Mouse (Mus musculus) Muller cell, postnatal 12 days (primary cell): ENCODE measurements around the gene Cyp51.
"Not testable (repeated sequence)": the region's sequence is repeated elsewhere in the genome, so short reads cannot be mapped to it uniquely, and the experiment has no call there.

Experiments used
- DNase-seq: peaks from one replicate; pipeline ENCODE4 v3.0.0-alpha.2; 2015; ENCODE audit errors: inconsistent ontology term

Cyp51 gene

GRCm38 (mm10) chr5:4104341-4105040 lies at the start of gene Cyp51:
TSS of gene Cyp51 (minus strand) at chr5:4104746.
- peak; percentile 98 for DNase-seq

- DNase-seq: no peak
Measured at GRCm38 (mm10) chr5:4112570-4113098, 8.1 kb upstream of the Cyp51 start.

DNA sequence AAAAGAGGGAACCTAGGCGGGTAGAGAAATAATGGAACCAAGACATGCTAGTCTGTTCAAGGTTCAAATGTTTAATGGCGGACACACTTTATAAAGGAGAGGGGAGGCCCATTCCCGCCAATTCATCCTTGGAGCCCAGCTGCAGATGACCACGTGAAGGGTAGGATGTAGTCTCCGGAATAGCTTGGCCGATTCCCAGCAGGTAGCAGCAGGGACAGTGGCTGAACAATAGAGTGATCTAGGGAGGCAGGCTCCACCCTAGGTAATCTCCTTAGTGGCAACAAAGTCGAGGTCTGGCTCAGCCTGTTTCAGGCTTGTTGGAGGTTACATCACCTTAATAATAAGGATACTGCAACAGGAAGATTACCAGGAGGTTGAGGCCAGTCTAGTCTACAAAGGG lies 2.5 kb upstream of the Cyp51 start:
- DNase-seq: not testable (repeated sequence)

GRCm38 (mm10) chr5:4105651-4106186 lies 1.2 kb upstream of the Cyp51 start:
- no peak for DNase-seq

GRCm38 (mm10) chr5:4103626-4104340 lies 763 bp downstream of the Cyp51 start:
- peak; percentile 21 for DNase-seq

DNA sequence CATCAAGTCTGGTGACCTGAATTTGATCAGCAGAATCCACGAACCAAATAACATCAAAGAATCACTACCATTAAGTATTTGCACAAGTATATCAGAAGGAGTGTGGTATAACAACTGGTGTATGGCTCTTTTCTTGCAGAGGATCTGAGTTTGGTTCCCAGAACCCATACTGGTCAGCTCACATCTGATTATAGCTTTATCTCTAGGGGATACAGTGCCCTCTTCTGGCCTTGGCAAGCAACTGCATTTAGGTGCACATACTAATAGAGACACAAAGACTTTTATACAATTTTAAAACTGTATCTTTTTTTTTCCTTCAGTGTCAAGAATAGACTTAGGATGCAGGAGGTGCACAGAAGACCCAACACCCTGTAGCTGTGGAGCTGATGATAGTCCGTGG lies 2.8 kb downstream of the Cyp51 start:
- no peak for DNase-seq

DNA sequence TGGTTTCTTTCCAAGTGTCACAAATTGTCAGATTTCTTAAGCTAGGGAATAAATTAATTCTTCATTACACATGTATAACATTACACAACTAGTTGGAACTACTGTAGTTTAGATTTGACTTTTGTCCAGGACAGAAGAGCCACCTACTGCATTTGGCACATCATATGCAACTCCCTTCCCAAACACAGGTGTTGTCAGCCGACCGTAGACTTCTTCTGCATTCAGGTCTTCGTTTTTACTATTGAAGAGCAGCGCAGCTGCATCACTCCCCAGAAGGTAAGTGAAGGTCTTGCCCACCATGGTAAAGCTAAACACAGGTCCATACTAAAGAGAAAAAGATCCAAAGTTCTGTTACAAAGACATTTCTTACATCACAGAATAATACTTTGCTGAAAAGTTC lies 3.5 kb downstream of the Cyp51 start:
- DNase-seq: no peak

- no peak for DNase-seq
Measured at GRCm38 (mm10) chr5:4094471-4094870, 10.1 kb downstream of the Cyp51 start.

GRCm38 (mm10) chr5:4088190-4088589 lies 16.4 kb downstream of the Cyp51 start:
- no peak for DNase-seq

GRCm38 (mm10) chr5:4086309-4086708 lies 18.2 kb downstream of the Cyp51 start:
- DNase-seq: no peak

GRCm38 (mm10) chr5:4084948-4085347 lies 19.6 kb downstream of the Cyp51 start:
- DNase-seq: no peak

GRCm38 (mm10) chr5:4081513-4081912 lies 23.0 kb downstream of the Cyp51 start:
- no peak for DNase-seq

DNA sequence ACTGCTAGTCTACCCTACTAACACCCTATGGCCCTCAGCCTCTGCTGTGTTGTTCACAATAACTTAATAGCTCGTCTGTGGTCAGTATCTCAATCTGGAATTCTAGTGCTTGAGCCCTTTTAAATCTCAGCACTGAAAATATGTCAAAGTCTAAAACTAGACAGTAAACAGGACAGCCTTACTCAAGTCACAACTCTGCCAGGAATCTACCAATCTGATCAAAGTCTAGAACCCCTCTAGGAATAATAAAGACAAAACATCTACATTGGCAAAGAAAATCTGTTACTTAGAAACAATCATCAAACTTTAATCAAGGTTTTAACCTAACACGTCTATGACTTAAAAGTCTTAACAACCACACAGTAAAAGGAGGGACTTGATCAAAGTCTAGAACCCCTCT lies 23.7 kb downstream of the Cyp51 start:
- DNase-seq: no peak

DNA sequence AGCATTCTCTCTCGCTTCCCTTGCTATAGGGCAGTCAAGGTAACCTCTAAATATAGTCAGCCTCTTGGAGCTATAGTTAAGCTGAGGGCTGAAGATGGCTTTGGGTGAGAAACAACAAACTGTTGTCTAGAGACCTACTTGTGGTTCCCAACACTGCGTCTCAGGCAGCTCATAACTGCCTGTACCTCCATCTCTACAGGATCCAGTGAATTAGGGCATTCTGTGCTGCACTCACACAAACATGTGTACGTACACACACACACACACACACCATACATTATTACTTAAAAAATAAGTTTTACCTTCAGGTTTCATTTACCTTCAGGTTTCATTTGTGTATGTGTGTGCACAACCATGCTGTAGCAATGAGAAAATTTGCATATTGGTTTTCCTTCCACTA lies 25.5 kb downstream of the Cyp51 start:
- no peak for DNase-seq

- DNase-seq: no peak
Measured at GRCm38 (mm10) chr5:4067203-4067602, 37.3 kb downstream of the Cyp51 start.

- DNase-seq: no peak
Measured at GRCm38 (mm10) chr5:4066476-4067115, 38.0 kb downstream of the Cyp51 start.

DNA sequence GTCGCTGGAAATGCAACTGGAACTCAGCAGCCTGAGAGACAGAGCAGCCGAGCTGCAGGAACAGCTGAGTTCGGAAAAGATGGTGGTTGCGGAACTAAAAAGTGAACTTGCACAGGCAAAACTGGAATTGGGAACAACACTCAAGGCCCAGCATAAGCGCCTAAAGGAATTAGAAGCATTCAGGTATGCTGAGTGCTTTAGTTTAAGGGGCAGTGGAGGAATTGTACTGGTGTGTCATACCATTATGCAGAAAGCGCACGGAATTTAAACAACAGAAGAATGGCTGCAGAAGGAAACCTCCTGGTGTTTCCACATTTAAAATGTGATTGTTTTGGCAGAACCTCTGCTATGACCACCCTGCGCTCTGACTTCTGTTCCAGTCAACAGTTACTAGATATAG lies 44.2 kb downstream of the Cyp51 start:
- DNase-seq: no peak

DNA sequence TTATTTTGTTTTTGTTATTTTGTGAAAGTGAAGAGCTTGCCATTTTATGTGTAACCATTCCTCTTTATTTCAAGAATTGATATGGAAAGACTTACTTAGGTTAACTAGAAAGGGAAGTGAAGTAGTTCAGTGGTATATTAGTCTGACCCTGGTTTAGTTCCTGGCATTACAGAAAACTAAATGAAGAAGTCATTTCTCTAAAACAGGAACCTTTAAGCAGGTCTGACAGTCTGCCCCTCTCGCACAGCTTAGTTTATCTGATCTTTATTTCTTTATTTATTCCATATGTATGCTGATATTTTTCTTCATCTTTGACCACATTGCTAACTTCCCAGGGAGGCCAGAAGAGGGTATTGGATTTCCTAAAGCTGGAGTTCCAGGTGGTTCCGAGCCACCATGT lies 63.6 kb downstream of the Cyp51 start:
- no peak for DNase-seq

- no peak for DNase-seq
Measured at GRCm38 (mm10) chr5:4040372-4040771, 64.2 kb downstream of the Cyp51 start.

DNA sequence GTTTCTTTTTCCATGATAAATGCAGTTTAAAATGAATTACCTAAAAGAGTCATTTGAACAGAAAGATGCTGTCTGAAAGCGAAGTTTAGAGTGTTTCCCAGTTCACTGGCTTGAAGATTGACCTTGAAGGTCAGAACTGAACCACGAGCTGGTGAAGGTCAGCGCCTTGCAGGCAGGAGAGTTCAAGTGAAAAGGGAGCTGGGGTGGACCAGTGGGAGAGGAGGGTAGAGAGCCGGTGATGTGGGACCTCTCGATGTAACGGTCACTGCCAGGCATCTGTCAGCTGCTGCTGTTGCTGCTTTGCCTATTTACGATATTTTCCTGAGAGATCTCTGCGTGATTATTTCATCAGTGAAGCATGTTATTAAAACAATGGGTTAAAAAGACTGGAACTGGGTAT lies 65.2 kb downstream of the Cyp51 start:
- no peak for DNase-seq

GRCm38 (mm10) chr5:4036686-4037085 lies 67.9 kb downstream of the Cyp51 start:
- DNase-seq: no peak

DNA sequence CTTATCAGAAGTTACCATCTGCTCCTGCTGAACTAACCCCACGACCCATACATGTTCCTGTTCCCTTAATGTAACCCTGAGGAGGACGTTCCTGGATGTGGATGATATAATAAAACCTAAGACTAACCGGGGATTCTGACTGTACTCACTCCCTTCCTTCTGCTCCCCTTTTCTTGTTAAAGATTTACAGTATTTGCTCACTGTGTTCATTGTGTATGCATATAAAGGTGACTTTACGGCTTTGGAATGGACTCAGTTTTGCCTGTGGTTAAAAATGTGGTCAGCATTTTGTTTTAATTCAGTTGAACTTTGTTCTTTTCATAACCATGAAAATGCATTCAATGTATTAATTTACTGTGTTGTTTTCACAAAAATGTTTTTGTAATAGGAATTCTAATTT lies 72.7 kb downstream of the Cyp51 start:
- DNase-seq: no peak
